Mouse (Mus musculus) CD4-positive naive resting alpha-beta T cell, adult 57 days (primary cell): ENCODE results near the gene Asf1a. TPM values are rescaled to one million over a fixed set of nuclear protein-coding genes. Genes with fewer than 3 reads are reported as not detected.

Experiments used
- total RNA-seq: library from RNA; stranded (reverse); gene quantifications from one replicate; pipeline ENCODE4 v1.2.4, GENCODE M21; 2023

Asf1a gene
- 39.5 TPM for total RNA-seq

DNA sequence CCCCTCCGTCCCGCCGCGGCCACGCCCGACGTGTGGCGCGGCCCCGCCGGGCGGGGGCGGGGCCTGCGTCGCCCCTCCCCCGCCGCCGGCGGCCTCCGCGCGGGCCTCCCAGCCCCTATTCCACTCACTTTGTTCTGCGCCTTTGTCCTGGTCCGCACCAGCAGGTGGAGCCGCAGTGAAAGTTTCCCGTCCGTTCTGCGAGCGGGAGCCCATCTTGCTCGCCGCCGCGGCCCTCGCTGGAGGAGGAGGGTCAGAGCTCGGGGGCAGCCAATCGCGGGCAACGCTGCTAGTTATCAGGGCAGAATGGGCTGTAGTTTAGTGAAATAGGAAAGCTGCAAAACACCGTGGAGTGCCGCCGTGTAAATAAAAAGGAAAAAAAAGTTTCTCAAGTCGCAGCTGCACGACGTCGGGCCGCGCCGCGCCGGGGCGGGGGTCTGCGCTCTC, at the start of gene Asf1a:
Gene Asf1a, plus strand, starts transcription at position 81 of the 444 bp plus-strand sequence.

DNA sequence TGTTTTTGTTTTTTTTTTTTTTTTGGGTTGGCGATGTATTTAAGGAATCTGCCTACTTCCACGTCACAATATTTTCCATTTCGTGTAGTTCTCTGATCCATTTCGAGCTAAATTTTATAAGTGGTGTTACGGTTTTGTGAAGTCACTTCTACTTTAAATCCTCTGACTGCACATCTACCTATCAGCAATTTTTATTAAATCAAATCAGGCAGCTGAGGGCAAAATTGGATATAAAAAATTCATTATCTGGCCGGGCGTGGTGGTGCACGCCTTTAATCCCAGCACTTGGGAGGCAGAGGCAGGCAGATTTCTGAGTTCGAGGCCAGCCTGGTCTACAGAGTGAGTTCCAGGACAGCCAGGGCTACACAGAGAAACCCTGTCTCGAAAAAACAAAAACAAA, 33.8 kb downstream of the Asf1a start, which contains the start of gene Mcm9:
Gene Mcm9, minus strand, starts transcription at position 101 of the 400 bp plus-strand sequence.

Other genes with a start within 250 kb of the Asf1a start
- gene Cep85l, start 216.8 kb upstream of the Asf1a start, total RNA-seq, result 22.0 TPM
- gene Mcm9, start 33.7 kb downstream of the Asf1a start, total RNA-seq, result 36.7 TPM
- gene Fam184a, start 154.4 kb downstream of the Asf1a start, total RNA-seq, result 1.0 TPM